Mouse (Mus musculus) cortical plate, adult 2 months (tissue): Measurements from ENCODE around the gene Fam20a.

Source experiments
- CTCF ChIP-seq: fragments of 200-500 bp; IDR thresholded peaks from 2 replicates; pipeline ENCODE4 v1.5.1; 2011; ENCODE audit warnings: mild to moderate bottlenecking, control low read depth, low read length; ENCODE audit not compliant: insufficient read depth; ENCODE audit errors: extremely low read depth
- POLR2A ChIP-seq: fragments of 200-500 bp; IDR thresholded peaks from 2 replicates; pipeline ENCODE4 v1.6.1; 2011; ENCODE audit warnings: mild to moderate bottlenecking, low read length, control low read depth; ENCODE audit not compliant: insufficient read depth; ENCODE audit errors: extremely low read depth

- no peak for TF ChIP-seq POLR2A
- no peak for TF ChIP-seq CTCF
Measured at GRCm38 (mm10) chr11:109680934-109681333, 41.1 kb downstream of the Fam20a start.
